ENCODE assay signal across 8 mouse cellular contexts in genomic region chr12:85032710-85033109, GRCm38 (mm10). TPM values are rescaled to one million over a fixed set of nuclear protein-coding genes. Genes with fewer than 3 reads are reported as not detected.
DNase-seq lines count a peak whose midpoint lies in the region; ATAC-seq and TF ChIP-seq lines count a peak whose summit lies in the region.

No protein-coding gene starts in this region.

- no peak overlapping the region for H3K4me2 ChIP-seq in forebrain, embryonic 15.5 days (replicated peaks)

- no peaks in the 10 kb centered on the region for H3K4me1 ChIP-seq in embryonic facial prominence, embryonic 10.5 days
- H3K4me1 ChIP-seq in forebrain, embryonic 15.5 days = no peaks in the 10 kb centered on the region

- no peak for DNase-seq in gastrocnemius, adult 2 months
- no peak for DNase-seq in gastrocnemius, postnatal 14 days
- DNase-seq in right cerebral cortex, postnatal 4 days = peak; percentile 25
- no peak for DNase-seq in right cerebral cortex, postnatal 10 days (ENCODE audit: low spot score in 2 of 2)
- peak; percentile 18 for DNase-seq in embryonic facial prominence, embryonic 10.5 days (ENCODE audit: low spot score)
- DNase-seq in mesoderm, embryonic 11.5 days (ENCODE audit: low read depth, low spot score) = peak; percentile 14
- no peak for DNase-seq in left cerebral cortex, adult 11 months (ENCODE audit: low spot score)

- no peak overlapping the region for H3K9ac ChIP-seq in forebrain, embryonic 15.5 days (replicated peaks)

- H3K36me3 ChIP-seq in embryonic facial prominence, embryonic 10.5 days (replicated peaks) = peaks cover 93% of the 10 kb centered on the region
- H3K36me3 ChIP-seq in forebrain, embryonic 15.5 days = peaks cover 31% of the 10 kb centered on the region

- peak; percentile 58 for TF ChIP-seq CTCF in gastrocnemius, adult 2 months (IDR thresholded peaks at IDR 0.05)

- no peaks in the 10 kb centered on the region for H3K27me3 ChIP-seq in embryonic facial prominence, embryonic 10.5 days (replicated peaks; ENCODE audit: low read depth, poor library complexity, severe bottlenecking)
- no peaks in the 10 kb centered on the region for H3K27me3 ChIP-seq in forebrain, embryonic 15.5 days

- no peak for ATAC-seq in forebrain, embryonic 15.5 days (replicated peaks)

- H3K4me3 ChIP-seq in gastrocnemius, adult 2 months = no peak overlapping the region
- H3K4me3 ChIP-seq in embryonic facial prominence, embryonic 10.5 days = no peak overlapping the region
- H3K4me3 ChIP-seq in forebrain, embryonic 15.5 days = no peak overlapping the region

- H3K27ac ChIP-seq in gastrocnemius, adult 2 months = no peak overlapping the region
- no peak overlapping the region for H3K27ac ChIP-seq in embryonic facial prominence, embryonic 10.5 days (replicated peaks)
- no peak overlapping the region for H3K27ac ChIP-seq in forebrain, embryonic 15.5 days (replicated peaks)

- intact Hi-C loops in gastrocnemius, adult 2 months (cut with DNase I) = no loop called here
- intact Hi-C loops in gastrocnemius, postnatal 14 days (cut with DNase I; ENCODE audit: low total_unique reads) = no loop called here

- WGBS in embryonic facial prominence, embryonic 10.5 days = 96% methylated on average over 2 of the region's 2 CpGs
- 96% methylated on average over 2 of the region's 2 CpGs for WGBS in forebrain, embryonic 15.5 days

- no peaks in the 10 kb centered on the region; the same call in 1 of the 2 replicates for H3K9me3 ChIP-seq in embryonic facial prominence, embryonic 10.5 days
- no peaks in the 10 kb centered on the region for H3K9me3 ChIP-seq in forebrain, embryonic 15.5 days

RNA-seq across cellular contexts. Expression of gene Ylpm1, which starts 36.6 kb away (rescaled TPM):
- total RNA-seq in gastrocnemius, adult 2 months (2021) = 10 to 100 TPM; 17.7 to 21.0 TPM
- total RNA-seq in gastrocnemius, postnatal 14 days (2021) = 10 to 100 TPM; 15.4 to 17.5 TPM
- 36.5 and 37.9 TPM in 2 replicates for polyA plus RNA-seq in embryonic facial prominence, embryonic 10.5 days (2016; fragmentation: Nextera tagmentation; extraction: Ambion mirVana)
- 37.3 and 39.8 TPM in 2 replicates for polyA plus RNA-seq in forebrain, embryonic 15.5 days (2015; fragmentation: Nextera tagmentation; extraction: Ambion mirVana)

Comparison
In these comparisons a context has a peak if more than half of its experiments do, and no peak if none do; other contexts are left out.
1. DNase-seq: peak in right cerebral cortex, postnatal 4 days (single experiment), embryonic facial prominence, embryonic 10.5 days (single experiment) and mesoderm, embryonic 11.5 days (single experiment); none in gastrocnemius, adult 2 months (single experiment), gastrocnemius, postnatal 14 days (single experiment), right cerebral cortex, postnatal 10 days (0 of 2) and left cerebral cortex, adult 11 months (single experiment).